Mouse (Mus musculus) spleen, adult 2 months (tissue): ENCODE measurements around the gene Frmd6. TPM values are rescaled to one million over a fixed set of nuclear protein-coding genes. Genes with fewer than 3 reads are reported as not detected.

Experiments
- DNase-seq, 2 experiments: peaks; one replicate each; pipeline versions ENCODE4 v3.0.0 to v3.0.0-alpha.2; 2012 to 2021; ENCODE audit warnings: low spot score in 2 of 2, low read depth in 1 of 2
- H3K27ac ChIP-seq: fragments of 200-500 bp; 2 replicates; pipeline ENCODE4 v1.5.1; 2012; ENCODE audit warnings: low read length, inconsistent platforms; ENCODE audit not compliant: insufficient read depth
- H3K27me3 ChIP-seq: fragments of 200-500 bp; 2 replicates; pipeline ENCODE4 v1.6.1; 2012; ENCODE audit warnings: mild to moderate bottlenecking, moderate library complexity, low read length, inconsistent platforms; ENCODE audit not compliant: control insufficient read depth, insufficient read depth
- H3K36me3 ChIP-seq: fragments of 200-500 bp; 2 replicates; pipeline ENCODE4 v1.6.1; 2012; ENCODE audit warnings: mild to moderate bottlenecking, low read length, inconsistent platforms; ENCODE audit not compliant: control insufficient read depth, insufficient read depth
- H3K4me1 ChIP-seq: fragments of 200-500 bp; 2 replicates; pipeline ENCODE4 v1.6.1; 2011; ENCODE audit warnings: inconsistent platforms; ENCODE audit not compliant: control insufficient read depth, insufficient read depth, insufficient read length
- H3K4me3 ChIP-seq: fragments of 200-500 bp; 2 replicates; pipeline ENCODE4 v1.5.1; 2011; ENCODE audit warnings: mild to moderate bottlenecking, inconsistent platforms; ENCODE audit not compliant: insufficient read depth, insufficient read length; ENCODE audit errors: extremely low read depth
- CTCF ChIP-seq: fragments of 200-500 bp; IDR thresholded peaks from 2 replicates; pipeline ENCODE4 v1.5.1; 2011; ENCODE audit warnings: mild to moderate bottlenecking, inconsistent platforms; ENCODE audit not compliant: insufficient read depth, insufficient read length, insufficient replicate concordance; ENCODE audit errors: extremely low read depth
- POLR2A ChIP-seq: fragments of 200-500 bp; IDR thresholded peaks from 2 replicates; pipeline ENCODE4 v1.6.1; 2011; ENCODE audit warnings: low read depth, low read length, inconsistent platforms
- WGBS: fragments of 180-500 bp; shearing (Covaris S2); methylation state at CpG from one replicate; pipeline ENCODE4 v1.1.7; 2018; 5-methylcytosine and 5-hydroxymethylcytosine counted together
- polyA plus RNA-seq: library from polyadenylated mRNA; depleted of rRNA; stranded (reverse); fragments of >200 nt; gene quantifications from 2 replicates; pipeline ENCODE4 v1.2.3, GENCODE M21; 2012; rRNA removed

The Frmd6 gene
- 6.5 and 7.4 TPM in 2 replicates for polyA plus RNA-seq

- Histone ChIP-seq H3K4me3 (peak within 1 kb of the TSS; percentile 90), H3K27ac (peak within 1 kb of the TSS; percentile 98), H3K36me3 (no peaks in the 10 kb centered on the region), H3K4me1 (peaks cover 10% of the 10 kb centered on the region; the same call in 1 of the 2 replicates), H3K27me3 (0 out of 2 replicates have a peak, but pooled peaks cover 2% of the 10 kb centered on the region)
- TF ChIP-seq CTCF (peak; percentile 59; the same call in 1 of the 2 replicates), POLR2A (peak; percentile 94)
- under 1% methylated on average over 61 of the region's 75 CpGs for WGBS
- DNase-seq, result peak; percentile 86 to 92
These were observed at the start of gene Frmd6 for GRCm38 (mm10) chr12:70824729-70825650. Gene Frmd6, plus strand, starts transcription at chr12:70825514.

DNA sequence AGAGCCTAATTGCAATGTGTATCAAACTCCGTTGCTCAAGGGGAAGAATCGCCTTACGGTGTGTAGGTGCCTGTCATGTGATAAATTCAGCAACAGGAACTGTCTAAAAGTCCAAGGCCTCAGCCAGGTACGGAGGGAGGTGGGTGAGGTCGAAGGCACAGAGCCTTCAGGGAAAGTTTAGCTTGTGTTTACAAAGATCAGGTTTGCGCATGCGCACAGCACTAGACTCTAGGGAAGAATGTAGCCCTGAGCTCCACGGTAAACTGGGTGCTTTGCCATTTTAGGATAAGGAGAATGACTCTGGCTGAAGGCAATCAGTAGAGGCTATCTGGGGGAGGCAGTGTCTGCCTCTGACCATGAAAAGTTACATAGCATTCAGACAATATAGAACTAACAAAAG is 49.7 kb upstream of the Frmd6 start:
- H3K27ac ChIP-seq, result no peak overlapping the region
- no peak for DNase-seq
- WGBS, result 88% methylated on average over 8 of the region's 8 CpGs

DNA sequence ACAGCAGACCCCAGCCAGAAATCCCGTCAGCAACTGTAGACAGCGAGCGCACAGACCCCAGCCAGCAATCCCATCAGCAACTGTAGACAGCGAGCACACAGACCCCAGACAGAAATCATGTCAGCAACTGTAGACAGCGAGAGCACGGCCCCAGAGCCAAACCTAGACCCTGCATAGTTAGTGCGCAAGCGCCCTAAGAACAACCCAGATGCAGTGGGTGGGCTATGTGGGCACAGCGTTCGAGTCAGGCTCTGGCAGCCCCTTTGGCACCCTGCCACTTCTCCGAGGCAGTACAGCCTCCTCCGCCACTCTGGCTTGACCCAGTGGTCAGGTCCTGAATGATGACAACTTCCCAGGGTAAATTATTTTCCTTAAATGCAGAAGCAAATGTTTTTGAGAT is 48.6 kb upstream of the Frmd6 start:
- DNase-seq, result no peak
- Histone ChIP-seq H3K27ac (no peak overlapping the region), H3K4me3 (no peak overlapping the region), H3K4me1 (no peaks in the 10 kb centered on the region), H3K27me3 (no peaks in the 10 kb centered on the region), H3K36me3 (no peaks in the 10 kb centered on the region)
- WGBS, result 88% methylated on average over 12 of the region's 12 CpGs
- TF ChIP-seq POLR2A (no peak), CTCF (no peak)

More for the DNA sequence above, 49.7 kb upstream of the Frmd6 start:
- Histone ChIP-seq H3K4me1 (no peaks in the 10 kb centered on the region), H3K27me3 (no peaks in the 10 kb centered on the region), H3K4me3 (no peak overlapping the region), H3K36me3 (no peaks in the 10 kb centered on the region)
- TF ChIP-seq CTCF, result no peak

- H3K4me1 ChIP-seq, result no peaks in the 10 kb centered on the region
- TF ChIP-seq CTCF (no peak), POLR2A (no peak)
- WGBS, result 83% methylated on average over 5 of the region's 5 CpGs
- H3K36me3 ChIP-seq, result no peaks in the 10 kb centered on the region
- no peaks in the 10 kb centered on the region for H3K27me3 ChIP-seq
- no peak overlapping the region for H3K27ac ChIP-seq
- H3K4me3 ChIP-seq, result no peak overlapping the region
- no peak for DNase-seq
These were observed 47.8 kb upstream of the Frmd6 start for GRCm38 (mm10) chr12:70777466-70777865.

DNA sequence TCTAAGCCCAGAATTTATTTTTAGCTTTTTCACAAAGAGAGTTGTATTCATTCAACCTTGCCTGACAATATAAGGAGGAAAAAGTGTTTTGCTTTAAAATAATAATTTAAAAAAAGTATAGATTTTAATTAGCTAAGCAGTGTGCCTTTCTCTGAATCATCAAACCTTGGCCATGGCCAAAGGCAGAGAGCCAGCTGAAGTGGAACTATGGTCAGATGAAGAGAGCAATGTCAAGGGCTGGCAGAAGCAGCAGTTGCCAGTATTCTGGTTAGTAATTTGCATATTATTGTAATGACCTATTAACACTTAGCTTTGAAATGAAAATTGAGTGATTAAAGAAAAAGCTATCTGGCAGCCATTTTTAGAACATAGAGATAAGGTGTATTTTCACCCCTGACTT is 47.4 kb upstream of the Frmd6 start:
- Histone ChIP-seq H3K4me1 (no peaks in the 10 kb centered on the region), H3K36me3 (no peaks in the 10 kb centered on the region), H3K4me3 (no peak overlapping the region), H3K27ac (no peak overlapping the region), H3K27me3 (no peaks in the 10 kb centered on the region)
- no peak for DNase-seq
- TF ChIP-seq POLR2A, result no peak
- TF ChIP-seq CTCF, result no peak

- no peak overlapping the region for H3K27ac ChIP-seq
- H3K36me3 ChIP-seq, result no peaks in the 10 kb centered on the region
- no peaks in the 10 kb centered on the region for H3K4me1 ChIP-seq
- H3K27me3 ChIP-seq, result no peaks in the 10 kb centered on the region
- H3K4me3 ChIP-seq, result no peak overlapping the region
- no peak for DNase-seq
- WGBS, result 79% methylated on average over 2 of the region's 2 CpGs
- no peak for TF ChIP-seq CTCF
- TF ChIP-seq POLR2A, result no peak
These were observed 47.0 kb upstream of the Frmd6 start for GRCm38 (mm10) chr12:70778271-70778670.

GRCm38 (mm10) chr12:70778724-70779123 is 46.6 kb upstream of the Frmd6 start:
- WGBS, result 69% methylated on average over 3 of the region's 3 CpGs
- no peaks in the 10 kb centered on the region for H3K27me3 ChIP-seq
- no peak overlapping the region for H3K4me3 ChIP-seq
- H3K36me3 ChIP-seq, result no peaks in the 10 kb centered on the region
- H3K27ac ChIP-seq, result no peak overlapping the region
- TF ChIP-seq POLR2A (no peak), CTCF (no peak)
- DNase-seq, result no peak
- no peaks in the 10 kb centered on the region for H3K4me1 ChIP-seq
